Mouse (Mus musculus) ES-E14 (cell line): ENCODE results near the gene Tmem135.

Experiments used
- CHD2 ChIP-seq: IDR thresholded peaks from 2 replicates; pipeline ENCODE4 v1.6.1; 2014; ENCODE audit warnings: mild to moderate bottlenecking, low read depth, low read length, inconsistent platforms
- MAFK ChIP-seq: IDR thresholded peaks from 2 replicates; pipeline ENCODE4 v1.6.1; 2014; ENCODE audit warnings: mild to moderate bottlenecking, low read depth, low read length, inconsistent platforms; ENCODE audit not compliant: insufficient read depth

- TF ChIP-seq MAFK (no peak), CHD2 (no peak)
Observed at GRCm38 (mm10) chr7:89257871-89258502, 146.0 kb downstream of the Tmem135 start.
